Mouse (Mus musculus) liver, adult 10 weeks (tissue): Measurements from ENCODE around the gene Olfr765. TPM values are rescaled to one million over a fixed set of nuclear protein-coding genes. Genes with fewer than 3 reads are reported as not detected.

Experiments used
- polyA plus RNA-seq: library from polyadenylated mRNA; stranded (reverse); fragments of 350-450 nt; fragmentation: Illumina TruSeq; extraction: RNeasy Lipid Tissue Mini Kit (QIAGEN cat#74804); gene quantifications from one replicate; pipeline ENCODE4 v1.2.3, GENCODE M21; 2014; ENCODE audit warnings: low read depth, low replicate concordance

Gene Olfr765
- not detected for polyA plus RNA-seq

DNA sequence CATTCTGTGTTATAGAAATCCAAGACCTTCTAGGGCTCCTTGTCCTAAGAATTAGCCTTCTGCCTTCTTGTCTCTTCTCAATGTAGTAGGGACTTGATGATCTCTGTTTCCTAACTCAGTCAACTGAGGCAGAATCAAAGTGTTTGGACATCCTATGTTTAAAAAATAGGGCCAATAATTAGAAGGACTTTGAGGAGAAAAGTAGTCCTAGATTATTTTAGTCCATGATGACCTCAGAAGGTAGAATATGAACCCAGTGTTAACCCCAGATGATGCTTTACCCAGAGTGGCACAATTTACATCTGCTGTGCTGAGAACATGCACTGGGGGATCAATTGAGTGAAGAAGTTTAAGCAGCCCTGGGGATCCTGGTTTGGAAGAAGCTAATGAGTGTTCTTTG lies at the start of gene Olfr765:
Olfr765 (minus strand) TSS at position 101 of the 400 bp plus-strand sequence.

DNA sequence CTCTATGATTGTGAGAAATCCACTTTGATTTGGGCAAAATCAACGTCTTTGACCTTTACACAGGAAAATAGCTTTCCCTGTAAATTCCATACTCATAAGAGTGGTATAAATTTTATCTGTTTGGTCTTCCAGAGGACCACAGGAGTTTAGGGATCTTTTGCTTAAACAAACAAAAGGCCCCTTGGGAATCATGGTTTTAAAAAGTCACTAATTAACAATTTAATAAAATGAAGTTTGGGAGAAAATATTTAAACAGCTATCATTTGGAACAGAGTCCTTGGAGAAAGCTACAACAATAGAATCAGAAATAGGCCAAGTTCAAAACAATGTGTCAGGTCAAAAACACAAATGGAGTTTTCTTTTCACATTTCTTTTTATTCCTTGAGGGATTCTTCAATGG lies 49.5 kb upstream of the Olfr765 start, which contains the start of gene Olfr768:
Olfr768 (minus strand) TSS at position 101 of the 400 bp plus-strand sequence.

DNA sequence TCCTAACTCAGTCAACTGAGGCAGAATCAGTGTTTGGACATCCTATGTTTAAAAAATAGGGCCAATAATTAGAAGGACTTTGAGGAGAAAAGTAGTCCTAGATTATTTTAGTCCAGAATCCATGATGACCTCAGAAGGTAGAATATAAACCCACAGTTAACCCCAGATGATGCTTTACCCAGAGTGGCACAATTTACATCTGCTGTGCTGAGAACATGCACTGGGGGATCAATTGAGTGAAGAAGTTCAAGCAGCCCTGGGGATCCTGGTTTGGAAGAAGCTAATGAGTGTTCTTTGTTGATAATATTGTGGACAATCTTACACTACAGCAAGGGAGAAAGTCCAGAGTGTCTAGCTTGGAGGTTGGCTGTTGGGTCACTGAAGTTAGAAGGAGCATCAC lies 33.0 kb upstream of the Olfr765 start, which contains the start of gene Olfr767:
Olfr767 (minus strand) TSS at position 101 of the 400 bp plus-strand sequence.

DNA sequence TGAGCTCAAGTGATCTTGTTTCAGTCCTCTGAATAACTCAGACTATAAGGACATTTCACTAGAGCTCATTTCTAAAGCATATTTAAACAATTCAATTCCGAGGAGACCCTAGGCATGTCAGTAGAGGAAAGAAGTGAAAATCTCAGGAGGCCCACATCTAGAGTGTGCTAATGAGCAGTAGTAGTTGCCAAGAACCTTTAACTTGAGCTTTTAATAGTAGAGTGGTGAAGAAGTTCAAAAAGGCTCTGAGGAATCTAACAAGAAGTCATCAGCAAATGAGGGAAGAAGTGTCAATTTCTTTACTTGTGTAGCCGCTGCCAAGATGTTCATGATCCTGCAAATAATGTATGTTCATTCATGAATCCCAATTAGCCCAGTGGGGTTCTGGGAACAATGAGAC lies 19.1 kb upstream of the Olfr765 start, which contains the start of gene Olfr766-ps1:
Olfr766-ps1 (minus strand) TSS at position 101 of the 400 bp plus-strand sequence.

DNA sequence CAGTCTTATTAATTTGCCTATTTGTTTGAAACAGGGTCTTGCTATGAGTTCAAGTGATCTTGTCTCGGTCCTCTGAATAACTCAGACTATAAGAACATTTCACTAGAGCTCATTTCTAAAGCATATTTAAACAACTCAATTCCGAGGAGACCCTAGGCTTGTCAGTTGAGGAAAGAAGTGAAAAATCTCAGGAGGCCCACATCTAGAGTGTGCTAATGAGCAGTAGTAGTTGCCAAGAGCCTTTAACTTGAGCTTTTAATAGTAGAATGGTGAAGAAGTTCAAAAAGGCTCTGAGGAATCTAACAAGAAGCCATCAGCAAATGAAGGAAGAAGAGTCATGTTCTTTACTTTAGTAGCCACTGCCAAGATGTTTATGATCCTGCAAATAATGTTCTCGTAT lies 10.0 kb downstream of the Olfr765 start, which contains the start of gene Olfr764-ps1:
Olfr764-ps1 (minus strand) TSS at position 101 of the 400 bp plus-strand sequence.

DNA sequence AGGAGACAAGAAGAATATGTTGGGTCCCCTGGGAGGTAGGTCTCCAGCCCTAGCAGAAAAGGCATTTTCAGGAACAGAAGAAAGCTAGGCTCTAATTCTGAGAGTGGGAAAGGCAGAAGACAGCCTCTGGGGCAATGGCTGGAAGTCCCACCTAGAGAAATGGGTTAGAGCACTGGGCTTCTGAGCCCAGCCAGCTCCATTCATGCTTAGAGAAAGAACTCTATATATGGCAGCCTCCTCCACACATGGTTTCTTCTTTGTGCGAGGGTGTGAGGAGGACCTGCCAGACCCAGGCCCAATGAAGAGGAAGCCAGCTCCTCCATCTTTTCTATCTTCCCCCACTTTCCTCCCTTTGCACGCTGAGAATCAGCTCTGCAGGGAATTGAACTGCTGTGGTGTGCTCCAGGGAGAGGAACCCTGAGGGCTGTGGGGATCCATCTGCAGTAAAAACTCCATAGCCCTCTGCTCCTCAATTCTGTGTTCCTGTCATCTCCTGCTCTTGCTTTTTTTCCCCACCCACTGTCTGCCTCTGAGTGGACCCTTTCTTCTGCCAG lies 39.4 kb downstream of the Olfr765 start, which contains the start of gene Olfr763:
Olfr763 (plus strand) TSS at position 504 of the 554 bp plus-strand sequence.

Other genes starting within 250 kb of the Olfr765 start
- gene Dnajc14, start 245.9 kb downstream of the Olfr765 start, polyA plus RNA-seq = 19.5 TPM
- 2.1 TPM for gene Tmem198b, start 245.6 kb downstream of the Olfr765 start, polyA plus RNA-seq
- gene Sarnp, start 232.7 kb downstream of the Olfr765 start, polyA plus RNA-seq = 153 TPM
- 126 TPM for gene Ormdl2, start 228.4 kb downstream of the Olfr765 start, polyA plus RNA-seq
- not detected for gene Gdf11, start 158.3 kb downstream of the Olfr765 start, polyA plus RNA-seq
- gene Cd63, start 149.0 kb downstream of the Olfr765 start, polyA plus RNA-seq = 7.7 TPM
- 7.7 TPM for gene Rdh5, start 127.1 kb downstream of the Olfr765 start, polyA plus RNA-seq
- 15.0 TPM for gene Bloc1s1, start 126.0 kb downstream of the Olfr765 start, polyA plus RNA-seq
- 0.69 TPM for gene Itga7, start 116.2 kb downstream of the Olfr765 start, polyA plus RNA-seq
- gene Mettl7b, start 89.0 kb downstream of the Olfr765 start, polyA plus RNA-seq = 198 TPM
- gene Olfr9, start 60.6 kb downstream of the Olfr765 start, polyA plus RNA-seq = not detected
- gene Olfr763, start 39.2 kb downstream of the Olfr765 start, polyA plus RNA-seq = not detected
- gene Olfr764-ps1, start 10.1 kb downstream of the Olfr765 start, polyA plus RNA-seq = not detected
- not detected for gene Olfr766-ps1, start 19.0 kb upstream of the Olfr765 start, polyA plus RNA-seq
- not detected for gene Olfr767, start 32.9 kb upstream of the Olfr765 start, polyA plus RNA-seq
- gene Olfr768, start 49.4 kb upstream of the Olfr765 start, polyA plus RNA-seq = not detected
- not detected for gene Olfr769, start 67.9 kb upstream of the Olfr765 start, polyA plus RNA-seq
- gene Olfr770, start 89.0 kb upstream of the Olfr765 start, polyA plus RNA-seq = not detected
- gene Olfr771, start 114.8 kb upstream of the Olfr765 start, polyA plus RNA-seq = not detected
- gene Olfr772, start 127.9 kb upstream of the Olfr765 start, polyA plus RNA-seq = not detected
- gene Olfr773, start 137.4 kb upstream of the Olfr765 start, polyA plus RNA-seq = not detected
- not detected for gene Olfr774, start 186.2 kb upstream of the Olfr765 start, polyA plus RNA-seq
- not detected for gene Olfr775, start 198.4 kb upstream of the Olfr765 start, polyA plus RNA-seq
- gene Olfr776, start 209.1 kb upstream of the Olfr765 start, polyA plus RNA-seq = not detected
- not detected for gene Olfr777, start 221.5 kb upstream of the Olfr765 start, polyA plus RNA-seq